Mouse (Mus musculus) Muller cell, postnatal 12 days (primary cell): ENCODE measurements at regions not wholly inside any gene's neighbourhood (a gene's known extent, or its start where the extent isn't known, plus 50 kb on each side); places are given as distances from the start of the nearest gene placed in this dataset.

Experiments
- DNase-seq: peaks from one replicate; pipeline ENCODE4 v3.0.0-alpha.2; 2015; ENCODE audit errors: inconsistent ontology term

DNA sequence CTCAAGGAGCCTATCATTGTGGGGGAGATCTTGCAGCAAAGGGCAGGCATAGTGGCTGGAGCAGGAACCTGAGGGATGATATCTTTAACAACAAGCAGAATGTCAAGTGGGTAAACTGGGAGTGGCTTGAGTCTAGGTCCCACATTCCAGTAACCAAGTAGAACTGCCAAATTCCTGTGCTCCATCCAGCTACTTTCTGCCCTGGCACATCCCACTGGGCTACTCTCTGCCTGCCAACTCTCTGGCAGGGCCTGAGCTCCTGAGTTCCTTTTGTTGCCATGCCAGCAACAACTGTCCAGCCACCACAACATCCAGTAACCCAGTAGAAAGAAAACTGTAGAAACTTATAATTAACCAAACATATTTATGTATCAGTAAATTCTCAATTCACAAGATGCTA, 1088.8 kb upstream of the Tenm4 start:
- DNase-seq: peak; percentile 86

GRCm38 (mm10) chr7:95084328-95084727, 1086.7 kb upstream of the Tenm4 start:
- no peak for DNase-seq

DNA sequence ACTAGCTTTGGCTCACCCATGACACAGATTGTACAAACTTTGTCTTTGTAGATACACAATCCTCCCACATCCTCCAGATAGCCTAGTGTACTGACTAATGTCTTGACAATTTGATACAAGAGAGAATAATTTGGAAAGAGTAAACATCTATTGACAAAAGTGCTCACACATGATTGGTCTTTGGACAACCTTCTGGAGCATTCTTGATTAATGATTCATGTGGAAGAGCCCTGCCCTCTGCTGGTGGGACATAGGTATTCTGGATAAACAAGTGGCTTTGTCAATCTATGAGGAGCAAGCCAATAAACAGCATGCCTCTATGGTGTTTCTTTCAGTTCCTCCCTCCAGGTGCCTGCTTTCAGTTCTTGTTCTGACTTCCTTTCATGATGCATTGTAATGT, 1079.7 kb upstream of the Tenm4 start:
- DNase-seq: peak; percentile 54

DNA sequence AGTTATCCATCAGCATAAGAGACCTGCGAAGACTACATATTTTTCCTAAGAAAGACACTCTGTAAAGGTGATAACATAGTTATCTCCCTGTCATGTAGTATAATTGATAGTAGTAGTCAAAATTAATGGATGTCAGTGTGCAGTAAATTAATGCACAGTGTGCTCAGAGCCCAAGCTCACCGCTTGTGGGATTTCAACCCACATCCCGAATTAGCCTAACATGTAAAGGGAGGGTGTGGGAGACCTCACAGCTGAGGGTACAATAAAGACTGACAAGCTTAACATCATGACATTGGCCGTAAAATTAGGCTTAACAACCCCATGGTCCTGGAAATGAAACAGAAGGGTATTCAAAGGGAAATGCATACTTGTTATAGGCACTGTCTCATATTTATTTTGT, 1042.0 kb upstream of the Tenm4 start:
- DNase-seq: no peak

DNA sequence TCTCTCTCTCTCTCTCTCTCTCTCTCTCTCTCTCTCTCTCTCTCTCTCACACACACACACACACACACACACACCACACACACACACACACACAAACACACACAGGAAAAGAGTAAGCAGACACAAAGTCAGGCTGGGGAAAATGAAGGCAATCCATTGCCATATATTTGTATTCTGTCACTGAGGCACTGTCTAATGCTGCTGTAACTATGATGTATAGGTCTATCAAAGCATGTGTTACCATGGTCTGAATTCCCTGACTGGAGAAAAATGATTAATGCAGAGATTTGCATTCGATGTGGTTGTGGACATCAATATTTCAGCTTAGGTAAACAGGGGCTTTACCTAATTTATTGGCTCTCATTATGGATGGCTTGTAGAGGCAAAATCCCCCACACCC, 1038.0 kb upstream of the Tenm4 start:
- no peak for DNase-seq

GRCm38 (mm10) chr7:95134062-95134625, 1036.9 kb upstream of the Tenm4 start:
- DNase-seq: no peak

DNA sequence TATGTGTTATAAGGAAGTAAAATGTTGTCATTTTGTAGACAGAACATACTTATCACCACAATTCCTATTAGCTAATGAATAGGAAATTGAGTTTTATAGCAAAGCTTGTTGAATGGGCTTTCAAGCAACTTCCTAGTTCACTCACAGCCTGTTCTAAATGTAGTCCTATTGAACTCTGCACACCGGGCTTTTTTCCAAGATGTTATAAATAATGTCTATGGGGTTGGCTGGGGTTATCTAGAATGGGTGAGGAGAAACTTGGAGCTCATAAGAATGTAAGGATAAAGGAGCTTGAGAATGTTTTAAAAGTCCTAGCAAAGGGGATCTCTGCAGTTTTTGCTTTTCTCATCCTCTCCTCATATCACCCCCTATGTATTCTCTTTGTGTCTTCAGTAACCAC, 1029.3 kb upstream of the Tenm4 start:
- DNase-seq: no peak

DNA sequence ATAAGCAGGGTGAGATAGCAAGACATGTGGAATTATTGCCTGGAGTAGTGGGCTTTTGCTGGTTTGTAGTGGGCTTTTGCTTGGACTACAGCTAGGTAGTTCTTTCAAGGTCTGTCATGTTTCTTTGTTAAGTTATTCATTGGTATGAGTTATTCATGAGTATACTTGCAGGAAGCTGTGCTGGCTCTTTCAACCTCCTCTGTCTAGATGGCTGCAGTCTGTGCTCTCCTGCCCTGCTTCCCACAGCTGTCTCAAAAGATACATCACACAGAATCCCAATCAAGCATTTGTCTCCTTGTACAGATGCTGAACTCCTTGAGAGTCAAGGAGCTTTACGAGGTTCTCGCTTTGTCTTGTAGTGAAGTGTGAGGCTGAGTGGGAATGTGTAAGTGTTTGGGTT, 1028.0 kb upstream of the Tenm4 start:
- no peak for DNase-seq
